Mouse (Mus musculus) thymus, postnatal 4 days (tissue): ENCODE data around the gene Ccnj.
A peak's percentile ranks its signal among the peaks of the same experiment; 100 is the strongest.

Experiments
- DNase-seq: peaks from one replicate; pipeline ENCODE4 v3.0.0; 2021

Ccnj gene

GRCm38 (mm10) chr19:40849391-40849790, 18.3 kb downstream of the Ccnj start:
- no peak for DNase-seq

- no peak for DNase-seq
Measured at GRCm38 (mm10) chr19:40859555-40859954, 28.5 kb downstream of the Ccnj start.

- no peak for DNase-seq
Measured at GRCm38 (mm10) chr19:40868284-40868683, 37.2 kb downstream of the Ccnj start.

- no peak for DNase-seq
Measured at GRCm38 (mm10) chr19:40869425-40870105, 38.5 kb downstream of the Ccnj start.

GRCm38 (mm10) chr19:40872955-40873665, 42.0 kb downstream of the Ccnj start:
- peak; percentile 94 for DNase-seq

- no peak for DNase-seq
Measured at GRCm38 (mm10) chr19:40881700-40882099, 50.6 kb downstream of the Ccnj start.

GRCm38 (mm10) chr19:40888887-40889286, 57.8 kb downstream of the Ccnj start:
- no peak for DNase-seq

- no peak for DNase-seq
Measured at GRCm38 (mm10) chr19:40894071-40894506, 63.0 kb downstream of the Ccnj start.

GRCm38 (mm10) chr19:40894519-40895392, 63.7 kb downstream of the Ccnj start, which contains the start of gene Zfp518a:
Zfp518a (plus strand) TSS chr19:40894705.
- peak; percentile 92 for DNase-seq

- no peak for DNase-seq
Measured at GRCm38 (mm10) chr19:40895393-40895703, 64.3 kb downstream of the Ccnj start.
